Mouse (Mus musculus) stomach, postnatal 0 days (tissue): Measurements from ENCODE around the gene Slc26a10. TPM values are rescaled to one million over a fixed set of nuclear protein-coding genes. Genes with fewer than 3 reads are reported as not detected.

ENCODE experiments used
- ATAC-seq: fragments of 200-750 bp; cut with Nextera tagmentation; 2 replicates; pipeline ENCODE4 v1.8.0; 2017; ENCODE audit not compliant: low FRiP score, low TSS enrichment
- DNase-seq: peaks from one replicate; pipeline ENCODE4 v3.0.0-alpha.2; 2016; ENCODE audit warnings: low spot score
- H3K27ac ChIP-seq: fragments of 300-500 bp; sonication (generic); replicated peaks from 2 replicates; pipeline ENCODE4 v1.5.1; 2014; ENCODE audit warnings: mild to moderate bottlenecking, control low read depth
- H3K27me3 ChIP-seq: fragments of 300-500 bp; sonication (generic); 2 replicates; pipeline ENCODE4 v1.6.1; 2014; ENCODE audit warnings: low read length; ENCODE audit not compliant: control insufficient read depth, insufficient read depth
- H3K36me3 ChIP-seq: fragments of 300-500 bp; sonication (generic); 2 replicates; pipeline ENCODE4 v1.6.1; 2014; ENCODE audit warnings: low read length, mixed read lengths; ENCODE audit not compliant: control insufficient read depth, insufficient read depth
- H3K4me1 ChIP-seq: fragments of 300-500 bp; sonication (generic); replicated peaks from 2 replicates; pipeline ENCODE4 v1.6.1; 2014; ENCODE audit warnings: antibody characterized with exemption; ENCODE audit not compliant: control insufficient read depth, insufficient read depth
- H3K4me2 ChIP-seq: fragments of 300-500 bp; sonication (generic); replicated peaks from 2 replicates; pipeline ENCODE4 v1.6.1; 2014; ENCODE audit warnings: low read depth, mild to moderate bottlenecking, control low read depth, moderate library complexity
- H3K4me3 ChIP-seq: fragments of 300-500 bp; sonication (generic); 2 replicates; pipeline ENCODE4 v1.5.1; 2014; ENCODE audit warnings: low read depth, low read length, control low read depth
- H3K9ac ChIP-seq: fragments of 300-500 bp; sonication (generic); 2 replicates; pipeline ENCODE4 v1.6.1; 2014; ENCODE audit warnings: mild to moderate bottlenecking, low read length, control low read depth, mixed read lengths
- H3K9me3 ChIP-seq: fragments of 300-500 bp; sonication (generic); 2 replicates; pipeline ENCODE4 v1.6.1; 2016; ENCODE audit warnings: low read length; ENCODE audit not compliant: control insufficient read depth
- CTCF ChIP-seq: IDR thresholded peaks from 2 replicates; pipeline ENCODE4 v1.5.1; 2016; ENCODE audit warnings: antibody characterized with exemption, low read depth, mild to moderate bottlenecking, moderate library complexity
- EP300 ChIP-seq: optimal IDR thresholded peaks from 2 replicates; pipeline ENCODE3; 2016; ENCODE audit warnings: antibody characterized with exemption
- WGBS: fragments of 180-500 bp; shearing (Covaris S2); extraction: QIAGEN DNeasy Blood & Tissue Kit; methylation state at CpG from one replicate; pipeline ENCODE4 v1.1.7; 2014; 5-methylcytosine and 5-hydroxymethylcytosine counted together
- polyA plus RNA-seq: library from polyadenylated mRNA; unstranded; fragments of >200 nt; fragmentation: Nextera tagmentation; extraction: Ambion mirVana; gene quantifications from 2 replicates; pipeline ENCODE4 v1.2.1, GENCODE M21; 2015

The Slc26a10 gene
- polyA plus RNA-seq, 1 experiment from 2014 or later, result 0.70 TPM

DNA sequence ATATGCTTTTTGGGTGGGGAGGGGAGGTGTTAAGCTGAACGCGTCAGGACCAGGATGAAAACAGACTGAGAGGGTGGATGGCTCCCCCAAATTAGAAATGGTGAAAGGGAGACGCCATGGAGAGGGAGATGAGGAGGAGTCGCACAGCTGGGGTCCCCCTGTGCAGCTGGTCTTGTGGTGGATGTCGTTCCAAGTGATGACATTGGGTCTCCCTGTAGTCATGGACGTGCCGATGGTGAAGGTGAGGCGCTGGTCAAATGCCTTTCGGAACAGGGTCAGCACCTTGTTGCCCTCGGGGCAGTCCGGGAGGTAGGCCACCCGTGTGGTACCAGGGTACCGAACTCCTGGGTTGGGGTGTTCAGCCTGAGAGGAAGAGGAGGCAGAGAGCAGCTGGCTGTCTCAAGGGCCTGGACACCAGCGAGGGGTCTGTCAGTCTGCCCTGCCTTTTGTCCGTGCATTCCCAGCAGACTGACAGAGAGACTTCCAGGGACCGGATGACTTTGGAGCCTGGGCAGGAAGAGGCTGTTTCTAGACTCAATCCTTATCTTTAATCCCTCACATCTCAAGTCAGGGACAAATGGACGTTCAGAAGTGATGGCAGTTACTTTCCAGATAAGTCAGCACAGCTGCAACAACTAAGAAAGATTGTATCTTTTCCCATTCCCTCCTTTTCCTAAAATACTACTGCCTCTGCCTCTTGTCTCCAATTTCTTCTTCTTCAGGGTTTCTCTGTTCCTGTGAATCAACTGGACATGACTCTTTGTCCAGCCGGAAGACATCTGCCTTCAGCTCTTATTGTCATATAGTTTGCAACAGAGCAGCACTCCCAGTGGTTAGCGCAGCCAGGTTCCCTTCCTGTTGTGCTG, 11.0 kb upstream of the Slc26a10 start:
- Histone ChIP-seq H3K9me3 (no peaks in the 10 kb centered on the region), H3K4me3 (no peak overlapping the region), H3K36me3 (peaks cover 2% of the 10 kb centered on the region; the same call in 1 of the 2 replicates), H3K9ac (no peak overlapping the region), H3K4me2 (peak overlapping the region; percentile 88), H3K27me3 (no peaks in the 10 kb centered on the region), H3K27ac (peak overlapping the region; percentile 93), H3K4me1 (no peaks in the 10 kb centered on the region; the same call in 1 of the 2 replicates)
- TF ChIP-seq CTCF, result no peak
- TF ChIP-seq EP300, result no peak
- WGBS, result 78% methylated on average over 19 of the region's 19 CpGs
- ATAC-seq, result no peak
- no peak for DNase-seq

DNA sequence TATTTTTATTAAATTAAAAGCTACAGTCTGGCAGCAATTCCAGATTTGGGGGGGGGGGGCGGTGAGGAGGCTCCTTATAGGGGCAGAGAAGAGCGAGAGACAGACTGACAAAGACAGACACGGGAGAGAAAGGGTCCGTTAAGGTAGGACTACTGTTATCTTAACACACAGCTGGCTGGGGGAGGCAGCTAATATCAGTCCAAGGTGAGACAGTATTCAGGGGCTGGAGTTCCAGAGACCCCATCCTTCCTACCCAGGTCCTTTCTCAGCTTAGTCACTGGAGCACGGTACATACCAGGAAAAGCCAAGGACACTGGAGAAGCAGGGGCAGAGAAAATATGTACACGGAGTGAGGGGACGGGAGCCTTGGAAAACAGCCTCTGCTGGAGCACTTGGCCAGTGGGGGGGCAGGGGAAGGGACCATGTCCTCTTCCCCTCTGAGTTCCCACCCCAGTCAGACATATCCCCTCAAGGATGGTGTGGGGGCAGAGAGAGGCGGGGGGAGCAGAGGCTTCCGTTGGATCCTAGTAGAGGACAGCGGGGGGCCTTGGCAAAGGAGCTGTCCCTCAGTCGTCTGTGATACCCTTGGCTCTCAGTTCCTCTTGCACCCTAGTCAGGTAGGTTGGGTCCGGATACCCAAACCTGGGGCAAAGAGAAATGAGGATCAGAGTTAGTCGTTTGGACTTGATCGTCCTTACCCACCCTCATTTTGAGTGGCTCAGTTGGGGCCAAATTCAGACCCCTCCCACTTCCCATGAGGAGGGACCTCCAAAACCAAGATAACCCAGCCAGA, 10.1 kb upstream of the Slc26a10 start:
- 41% methylated on average over 14 of the region's 14 CpGs for WGBS
- Histone ChIP-seq H3K27me3 (no peaks in the 10 kb centered on the region), H3K9me3 (no peaks in the 10 kb centered on the region), H3K9ac (no peak overlapping the region), H3K27ac (peak overlapping the region; percentile 93), H3K4me1 (no peaks in the 10 kb centered on the region; the same call in 1 of the 2 replicates), H3K4me2 (peak overlapping the region; percentile 88), H3K36me3 (peaks cover 2% of the 10 kb centered on the region; the same call in 1 of the 2 replicates), H3K4me3 (peak overlapping the region; percentile 59)
- DNase-seq (no peak), ATAC-seq (no peak)
- no peak for TF ChIP-seq EP300
- no peak for TF ChIP-seq CTCF

DNA sequence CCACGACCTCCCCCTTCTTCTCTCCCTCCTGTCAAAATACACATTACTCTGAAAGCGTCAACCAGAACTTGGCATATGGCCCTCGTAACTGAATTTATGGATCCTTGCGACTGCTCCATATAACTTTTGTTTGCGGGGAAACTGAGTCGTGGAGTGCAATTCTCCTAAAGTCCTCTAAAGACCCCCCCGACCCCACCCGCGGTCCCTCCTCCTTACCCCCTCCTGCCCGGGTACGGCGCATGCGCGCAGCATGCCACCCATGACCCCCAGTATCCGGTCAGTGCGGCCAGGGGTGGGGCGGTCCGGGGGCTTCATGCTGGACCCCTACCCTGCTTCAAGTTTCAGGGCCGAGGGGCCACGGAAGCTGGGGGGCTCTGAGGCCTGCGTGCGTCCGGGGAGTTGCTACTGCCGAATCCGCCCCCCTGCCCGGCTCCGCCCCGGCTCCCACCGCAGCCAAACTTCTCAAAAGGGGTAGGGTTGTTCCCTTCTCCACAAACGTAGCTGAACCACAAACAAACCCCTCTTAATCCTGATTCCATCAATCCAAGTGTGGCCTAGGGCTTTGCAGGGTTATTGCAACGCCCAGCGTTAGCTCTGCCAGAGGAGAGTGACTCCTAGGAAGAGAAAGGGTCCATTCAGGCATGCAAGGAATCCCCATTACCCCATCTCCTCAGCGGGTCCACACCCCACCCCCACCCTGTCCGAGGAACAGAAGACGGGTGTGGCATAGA, 9.4 kb upstream of the Slc26a10 start, which contains the start of gene Arhgef25:
Gene Arhgef25 (minus strand): TSS at position 433 of the 731 bp plus-strand sequence.
- ATAC-seq (peak; percentile 51), DNase-seq (peak; percentile 43)
- Histone ChIP-seq H3K4me1 (no peaks in the 10 kb centered on the region; the same call in 1 of the 2 replicates), H3K4me3 (peak within 1 kb of the TSS; percentile 59), H3K27ac (peak within 1 kb of the TSS; percentile 93), H3K9me3 (no peaks in the 10 kb centered on the region), H3K27me3 (no peaks in the 10 kb centered on the region), H3K36me3 (peaks cover 2% of the 10 kb centered on the region; the same call in 1 of the 2 replicates), H3K9ac (peak within 1 kb of the TSS; percentile 75), H3K4me2 (peak within 1 kb of the TSS; percentile 88)
- TF ChIP-seq EP300 (no peak), CTCF (no peak)
- 4% methylated on average over 31 of the region's 35 CpGs for WGBS

DNA sequence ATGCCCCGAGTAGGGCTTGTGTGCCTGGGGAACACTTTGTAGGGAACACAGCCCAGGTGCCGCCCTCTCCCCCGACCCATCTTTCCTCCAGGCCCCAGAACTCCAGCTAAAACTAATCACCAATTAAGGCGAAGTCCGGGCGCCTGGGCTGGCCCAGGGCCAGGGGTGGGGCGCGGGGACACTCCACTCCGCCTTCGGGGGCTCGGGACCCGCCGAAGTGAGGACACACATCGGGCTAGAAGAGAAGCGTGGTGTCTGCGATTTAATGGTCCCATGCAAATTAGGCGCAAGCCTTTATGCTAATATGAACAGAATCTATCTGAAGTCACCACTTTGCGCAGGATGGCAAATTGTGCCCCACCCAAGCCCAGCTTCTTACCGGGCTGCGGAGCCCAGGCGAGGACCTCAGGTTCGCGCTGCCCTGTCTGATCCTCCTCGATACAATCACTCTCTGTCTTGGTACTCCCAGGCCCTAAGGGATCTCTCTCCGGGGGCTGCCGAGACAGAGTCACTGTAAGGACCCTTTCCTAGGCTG, 8.7 kb upstream of the Slc26a10 start:
- TF ChIP-seq EP300 (no peak), CTCF (no peak)
- H3K27me3 ChIP-seq, result no peaks in the 10 kb centered on the region
- no peaks in the 10 kb centered on the region for H3K9me3 ChIP-seq
- no peaks in the 10 kb centered on the region; the same call in 1 of the 2 replicates for H3K4me1 ChIP-seq
- H3K4me3 ChIP-seq, result peak overlapping the region; percentile 59
- DNase-seq (no peak), ATAC-seq (no peak; the same call in 1 of the 2 replicates)
- under 1% methylated on average over 26 of the region's 26 CpGs for WGBS
- H3K27ac ChIP-seq, result peak overlapping the region; percentile 93
- peak overlapping the region; percentile 75 for H3K9ac ChIP-seq
- peaks cover 2% of the 10 kb centered on the region; the same call in 1 of the 2 replicates for H3K36me3 ChIP-seq
- H3K4me2 ChIP-seq, result peak overlapping the region; percentile 88

DNA sequence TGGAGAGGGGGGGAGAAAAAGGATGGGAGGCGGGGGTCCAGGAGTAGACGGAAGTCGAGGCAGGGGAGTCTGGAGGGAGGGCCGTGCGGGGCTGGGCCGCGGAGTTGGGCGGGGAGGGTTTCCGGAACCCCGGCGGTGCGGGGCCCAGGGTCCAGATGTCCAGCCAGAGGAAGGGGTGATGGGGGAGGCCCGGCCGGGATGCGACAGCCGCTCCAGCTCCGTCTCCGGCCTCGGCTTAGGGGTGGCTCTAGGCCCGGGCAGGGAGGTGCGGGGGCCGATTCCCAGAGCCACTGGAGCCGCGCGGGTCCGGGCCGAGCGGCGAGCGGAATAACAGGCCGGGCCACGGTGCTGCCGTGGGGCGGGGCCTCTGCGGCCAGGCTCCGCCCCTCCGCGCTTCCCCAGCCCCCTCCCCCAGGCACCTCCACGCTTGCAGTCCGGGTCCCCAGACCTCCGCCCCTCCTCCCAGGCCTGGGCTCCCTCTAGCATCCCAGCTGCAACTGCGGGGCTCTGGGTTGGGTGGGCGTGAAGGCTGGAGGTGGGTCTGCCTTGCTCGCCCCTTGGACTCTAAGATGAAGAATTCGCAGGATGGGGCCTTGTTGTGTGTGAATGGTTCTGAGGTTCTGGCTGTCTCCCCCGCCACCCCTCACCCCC, 8.1 kb upstream of the Slc26a10 start:
- Histone ChIP-seq H3K9ac (peak overlapping the region; percentile 75), H3K27ac (peak overlapping the region; percentile 93), H3K4me3 (peak overlapping the region; percentile 59), H3K27me3 (no peaks in the 10 kb centered on the region), H3K4me1 (no peaks in the 10 kb centered on the region; the same call in 1 of the 2 replicates), H3K36me3 (peaks cover 2% of the 10 kb centered on the region; the same call in 1 of the 2 replicates), H3K9me3 (no peaks in the 10 kb centered on the region), H3K4me2 (peak overlapping the region; percentile 88)
- DNase-seq, result peak; percentile 50
- no peak for TF ChIP-seq EP300
- no peak for TF ChIP-seq CTCF
- ATAC-seq, result peak; percentile 68
- WGBS, result under 1% methylated on average over 26 of the region's 46 CpGs
